In genomic region chr9:107986376-107986775, GRCm38 (mm10) we compare ENCODE assay signal across 7 mouse cellular contexts. TPM values are rescaled to one million over a fixed set of nuclear protein-coding genes. Genes with fewer than 3 reads are reported as not detected.
A peak's percentile ranks its signal among the peaks of the same experiment; 100 is the strongest.
DNase-seq lines count a peak whose midpoint lies in the region; ATAC-seq and TF ChIP-seq lines count a peak whose summit lies in the region.

No protein-coding gene starts in this region.

- TF ChIP-seq CTCF in cortical plate, adult 2 months (IDR thresholded peaks at IDR 0.05; ENCODE audit: extremely low read depth, insufficient read depth, low read length) = peak; percentile 91

- no peak for TF ChIP-seq POLR2A in cortical plate, adult 2 months (IDR thresholded peaks at IDR 0.05; ENCODE audit: extremely low read depth, insufficient read depth, low read length)

- peak overlapping the region; percentile 41; the same call in 1 of the 2 replicates for H3K4me3 ChIP-seq in cortical plate, adult 2 months (ENCODE audit: insufficient read depth, low read length)

- intact Hi-C loops in gastrocnemius, postnatal 14 days (cut with DNase I; ENCODE audit: low total_unique reads) = no loop called here
- intact Hi-C loops in left cerebral cortex, postnatal 36 days (cut with DNase I) = loop anchor here (1.0 kb wide), 1 partner anchor 23 kb away; no protein-coding TSS in a partner anchor

- H3K4me1 ChIP-seq in cortical plate, adult 2 months (ENCODE audit: control insufficient read depth, insufficient read depth, low read length) = peaks cover 8% of the 10 kb centered on the region

- DNase-seq in ZHBTc4 (ENCODE audit: low read depth, low spot score) = peak; percentile 92
- peak; percentile 87 for DNase-seq in gastrocnemius, postnatal 14 days
- DNase-seq in left cerebral cortex, postnatal 36 days (ENCODE audit: low spot score in 2 of 2) = peak; percentile 65 to 66
- peak; percentile 89 for DNase-seq in mesoderm, embryonic 11.5 days (ENCODE audit: low read depth, low spot score)
- DNase-seq in skeletal muscle tissue, adult 2 months (ENCODE audit: low read depth, low spot score) = peak; percentile 63

- no peak overlapping the region for H3K27ac ChIP-seq in cortical plate, adult 2 months (ENCODE audit: insufficient read depth, low read length)

- peak; percentile 42 for ATAC-seq in inflammation-experienced regulatory T-cells, adult 6 months

RNA-seq across cellular contexts. Expression of gene Inka1, which starts 0.7 kb away (rescaled TPM):
- 4.8 and 7.4 TPM in 2 replicates for polyA plus RNA-seq in cortical plate, adult 2 months (2012; rRNA removed)
- 1 to 10 TPM; 6.0 to 7.6 TPM for total RNA-seq in gastrocnemius, postnatal 14 days (2021)
- polyA plus RNA-seq in inflammation-experienced regulatory T-cells, adult 6 months (2017; shearing (Covaris generic)) = under 1 TPM; 0.35 to 0.89 (median 0.82) TPM
- 1 to 10 TPM; 4.4 to 4.9 TPM for total RNA-seq in left cerebral cortex, postnatal 36 days (2021)

RNA-seq across cellular contexts. Expression of gene Gm20661, which starts 3.5 kb away (rescaled TPM):
- 0.15 and 0.35 TPM in 2 replicates for polyA plus RNA-seq in cortical plate, adult 2 months (2012; rRNA removed)
- total RNA-seq in gastrocnemius, postnatal 14 days (2021) = under 1 TPM in 1 of 2 experiments, not detected in 1; 0.33 TPM
- not detected for polyA plus RNA-seq in inflammation-experienced regulatory T-cells, adult 6 months (2017; shearing (Covaris generic))
- total RNA-seq in left cerebral cortex, postnatal 36 days (2021) = not detected

RNA-seq across cellular contexts. Expression of gene Cdhr4, which starts 5.9 kb away (rescaled TPM):
- polyA plus RNA-seq in cortical plate, adult 2 months (2012; rRNA removed) = 1.9 and 4.2 TPM in 2 replicates
- total RNA-seq in gastrocnemius, postnatal 14 days (2021) = 1 to 10 TPM in 1 of 2 experiments, under 1 TPM in 1; 0.68 to 1.1 TPM
- under 1 TPM in 1 of 3 experiments, not detected in 2; 0.73 TPM for polyA plus RNA-seq in inflammation-experienced regulatory T-cells, adult 6 months (2017; shearing (Covaris generic))
- 1 to 10 TPM in 1 of 2 experiments, under 1 TPM in 1; 0.79 to 1.4 TPM for total RNA-seq in left cerebral cortex, postnatal 36 days (2021)

RNA-seq across cellular contexts. Expression of gene Gm20662, which starts 9.8 kb away (rescaled TPM):
- 4.5 and 5.6 TPM in 2 replicates for polyA plus RNA-seq in cortical plate, adult 2 months (2012; rRNA removed)
- total RNA-seq in gastrocnemius, postnatal 14 days (2021) = not detected
- polyA plus RNA-seq in inflammation-experienced regulatory T-cells, adult 6 months (2017; shearing (Covaris generic)) = not detected
- 1 to 10 TPM in 1 of 2 experiments, not detected in 1; 2.3 TPM for total RNA-seq in left cerebral cortex, postnatal 36 days (2021)

RNA-seq across cellular contexts. Expression of gene Uba7, which starts 11.1 kb away (rescaled TPM):
- polyA plus RNA-seq in cortical plate, adult 2 months (2012; rRNA removed) = 13.5 and 14.9 TPM in 2 replicates
- total RNA-seq in gastrocnemius, postnatal 14 days (2021) = 1 to 10 TPM; 2.6 to 4.0 TPM
- 100 to 1,000 TPM; 120 to 204 (median 167) TPM for polyA plus RNA-seq in inflammation-experienced regulatory T-cells, adult 6 months (2017; shearing (Covaris generic))
- total RNA-seq in left cerebral cortex, postnatal 36 days (2021) = 1 to 10 TPM; 2.4 to 3.9 TPM
